Mouse (Mus musculus): ENCODE results near the gene Zkscan14.
"Not testable (repeated sequence)": the region's sequence is repeated elsewhere in the genome, so short reads cannot be mapped to it uniquely, and the experiment has no call there.

Zkscan14 gene

GRCm38 (mm10) chr5:145201321-145201991 is at the start of gene Zkscan14:
Gene Zkscan14, minus strand, starts transcription at chr5:145201868.
- DNase-seq (ENCODE audit: extremely low spot score, low spot score): peak; percentile 68

GRCm38 (mm10) chr5:145249520-145249919 is 47.9 kb upstream of the Zkscan14 start:
- no peak for DNase-seq (ENCODE audit: extremely low spot score, low spot score)

- DNase-seq (ENCODE audit: extremely low spot score, low spot score): no peak
Observed at GRCm38 (mm10) chr5:145234636-145235035, 33.0 kb upstream of the Zkscan14 start.

- DNase-seq (ENCODE audit: extremely low spot score, low spot score): no peak
Observed at GRCm38 (mm10) chr5:145231893-145232411, 30.3 kb upstream of the Zkscan14 start.

GRCm38 (mm10) chr5:145231367-145231871 is 29.8 kb upstream of the Zkscan14 start, which contains the start of gene Zfp655:
Gene Zfp655, plus strand, starts transcription at chr5:145231715.
- DNase-seq (ENCODE audit: extremely low spot score, low spot score): peak; percentile 99

- DNase-seq (ENCODE audit: extremely low spot score, low spot score): no peak
Observed at GRCm38 (mm10) chr5:145230641-145231040, 29.0 kb upstream of the Zkscan14 start.

GRCm38 (mm10) chr5:145229283-145229682 is 27.6 kb upstream of the Zkscan14 start:
- DNase-seq (ENCODE audit: extremely low spot score, low spot score): not testable (repeated sequence)

- no peak for DNase-seq (ENCODE audit: extremely low spot score, low spot score)
Observed at GRCm38 (mm10) chr5:145226453-145226852, 24.8 kb upstream of the Zkscan14 start.

- no peak for DNase-seq (ENCODE audit: extremely low spot score, low spot score)
Observed at GRCm38 (mm10) chr5:145223395-145223794, 21.7 kb upstream of the Zkscan14 start.

GRCm38 (mm10) chr5:145222840-145223239 is 21.2 kb upstream of the Zkscan14 start:
- no peak for DNase-seq (ENCODE audit: extremely low spot score, low spot score)

- DNase-seq (ENCODE audit: extremely low spot score, low spot score): no peak
Observed at GRCm38 (mm10) chr5:145219981-145220380, 18.3 kb upstream of the Zkscan14 start.

- no peak for DNase-seq (ENCODE audit: extremely low spot score, low spot score)
Observed at GRCm38 (mm10) chr5:145218671-145219070, 17.0 kb upstream of the Zkscan14 start.

- no peak for DNase-seq (ENCODE audit: extremely low spot score, low spot score)
Observed at GRCm38 (mm10) chr5:145218206-145218605, 16.5 kb upstream of the Zkscan14 start.

GRCm38 (mm10) chr5:145217746-145218145 is 16.1 kb upstream of the Zkscan14 start:
- no peak for DNase-seq (ENCODE audit: extremely low spot score, low spot score)

- no peak for DNase-seq (ENCODE audit: extremely low spot score, low spot score)
Observed at GRCm38 (mm10) chr5:145214679-145215078, 13.0 kb upstream of the Zkscan14 start.

- no peak for DNase-seq (ENCODE audit: extremely low spot score, low spot score)
Observed at GRCm38 (mm10) chr5:145213505-145213904, 11.8 kb upstream of the Zkscan14 start.

GRCm38 (mm10) chr5:145212216-145212615 is 10.5 kb upstream of the Zkscan14 start:
- no peak for DNase-seq (ENCODE audit: extremely low spot score, low spot score)

GRCm38 (mm10) chr5:145211340-145211739 is 9.7 kb upstream of the Zkscan14 start:
- DNase-seq (ENCODE audit: extremely low spot score, low spot score): no peak

GRCm38 (mm10) chr5:145208391-145208790 is 6.7 kb upstream of the Zkscan14 start:
- not testable (repeated sequence) for DNase-seq (ENCODE audit: extremely low spot score, low spot score)

GRCm38 (mm10) chr5:145207954-145208353 is 6.3 kb upstream of the Zkscan14 start:
- DNase-seq (ENCODE audit: extremely low spot score, low spot score): no peak

GRCm38 (mm10) chr5:145207385-145207784 is 5.7 kb upstream of the Zkscan14 start:
- no peak for DNase-seq (ENCODE audit: extremely low spot score, low spot score)

- no peak for DNase-seq (ENCODE audit: extremely low spot score, low spot score)
Observed at GRCm38 (mm10) chr5:145205041-145205440, 3.4 kb upstream of the Zkscan14 start.

Data from neural tube, embryonic 10.5 days (tissue).